Mouse (Mus musculus) stomach, postnatal 0 days (tissue): Measurements from ENCODE around the gene Fnip1.

Source experiments
- CTCF ChIP-seq: IDR thresholded peaks from 2 replicates; pipeline ENCODE4 v1.5.1; 2016; ENCODE audit warnings: antibody characterized with exemption, low read depth, mild to moderate bottlenecking, moderate library complexity
- EP300 ChIP-seq: optimal IDR thresholded peaks from 2 replicates; pipeline ENCODE3; 2016; ENCODE audit warnings: antibody characterized with exemption

DNA sequence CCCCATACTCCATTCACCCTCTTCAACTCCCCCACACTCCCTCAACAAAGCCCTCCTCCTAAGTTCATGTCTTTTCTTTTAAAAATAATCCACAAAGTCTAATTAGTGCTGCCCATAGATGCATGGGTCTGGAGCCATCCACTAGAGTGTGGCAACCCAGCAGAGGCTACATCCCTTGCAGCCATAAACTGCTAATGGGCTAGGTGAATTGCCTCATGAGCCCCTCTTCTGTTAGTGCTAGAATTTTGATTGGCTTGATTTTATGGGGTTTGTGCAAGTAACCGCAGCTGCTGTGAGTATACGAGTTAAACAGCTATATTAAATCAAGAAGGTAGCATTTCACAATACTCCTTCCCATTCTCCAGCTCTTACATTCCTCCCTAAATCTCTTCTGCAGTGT is 8.8 kb upstream of the Fnip1 start:
- no peak for TF ChIP-seq EP300
- TF ChIP-seq CTCF: no peak
